Mouse (Mus musculus) ES-E14 (cell line): ENCODE measurements at regions not wholly inside any gene's neighbourhood (a gene's known extent, or its start where the extent isn't known, plus 50 kb on each side); places are given as distances from the start of the nearest gene placed in this dataset.

Source experiments
- DNase-seq: peaks from one replicate; pipeline ENCODE4 v3.0.0-alpha.2; 2013; ENCODE audit warnings: low read depth, low spot score
- H3K27ac ChIP-seq: 2 replicates; pipeline ENCODE4 v1.5.1; 2012; ENCODE audit warnings: low read depth, mild to moderate bottlenecking, low read length, moderate library complexity, mixed read lengths; ENCODE audit not compliant: poor library complexity, insufficient read depth, severe bottlenecking
- H3K36me3 ChIP-seq: 2 replicates; pipeline ENCODE4 v1.6.1; 2012; ENCODE audit warnings: mild to moderate bottlenecking, low read length, moderate library complexity, mixed read lengths; ENCODE audit not compliant: control insufficient read depth, poor library complexity, insufficient read depth, severe bottlenecking
- H3K4me1 ChIP-seq, 2 experiments: fragments of 150-350 bp in 1 of 2; sonication (generic) in 1 of 2; 2 replicates each; pipeline ENCODE4 v1.6.1; 2012; ENCODE audit warnings: low read length in 2 of 2, mild to moderate bottlenecking in 1 of 2, mixed read lengths in 1 of 2; ENCODE audit not compliant: control insufficient read depth in 2 of 2, insufficient read depth in 2 of 2, poor library complexity in 1 of 2
- H3K4me3 ChIP-seq, 2 experiments: fragments of 150-350 bp in 1 of 2; sonication (generic) in 1 of 2; 2 replicates each; pipeline ENCODE4 v1.5.1; 2012; ENCODE audit warnings: low read length in 2 of 2, low read depth in 1 of 2, mild to moderate bottlenecking in 1 of 2, mixed read lengths in 1 of 2; ENCODE audit not compliant: insufficient read depth in 1 of 2, poor library complexity in 1 of 2, severe bottlenecking in 1 of 2
- H3K9ac ChIP-seq: 2 replicates; pipeline ENCODE4 v1.6.1; 2012; ENCODE audit warnings: low read depth, mild to moderate bottlenecking, low read length, mixed read lengths; ENCODE audit not compliant: poor library complexity, insufficient read depth, severe bottlenecking
- H3K9me3 ChIP-seq: fragments of 150-350 bp; sonication (generic); 2 replicates; pipeline ENCODE4 v1.6.1; 2012; ENCODE audit warnings: low read depth, mild to moderate bottlenecking, low read length; ENCODE audit not compliant: control insufficient read depth, insufficient read depth
- CHD2 ChIP-seq: IDR thresholded peaks from 2 replicates; pipeline ENCODE4 v1.6.1; 2014; ENCODE audit warnings: mild to moderate bottlenecking, low read depth, low read length, inconsistent platforms
- HCFC1 ChIP-seq: IDR thresholded peaks from 2 replicates; pipeline ENCODE4 v1.6.1; 2012; ENCODE audit warnings: low read length, inconsistent platforms, borderline replicate concordance; ENCODE audit not compliant: insufficient read depth
- MAFK ChIP-seq: IDR thresholded peaks from 2 replicates; pipeline ENCODE4 v1.6.1; 2014; ENCODE audit warnings: mild to moderate bottlenecking, low read depth, low read length, inconsistent platforms; ENCODE audit not compliant: insufficient read depth
- ZC3H11A ChIP-seq: IDR thresholded peaks from 2 replicates; pipeline ENCODE4 v1.6.1; 2012; ENCODE audit warnings: low read depth, mild to moderate bottlenecking, inconsistent platforms, low read length, borderline replicate concordance
- ZNF384 ChIP-seq: IDR thresholded peaks from 2 replicates; pipeline ENCODE4 v1.6.1; 2012; ENCODE audit warnings: low read depth, low read length, inconsistent platforms
- in situ Hi-C, 2 experiments: fragments of 600-800 bp; cut with MboI; formaldehyde crosslinking; loops; one replicate each; pipeline ENCODE4 v1.15.1; 2025; ENCODE audit warnings: low sequenced_read_pairs in 2 of 2, inconsistent platforms in 1 of 2; ENCODE audit not compliant: unreplicated experiment in 2 of 2

- DNase-seq = no peak
- Histone ChIP-seq H3K27ac (no peak overlapping the region), H3K4me3 (no peak overlapping the region), H3K9me3 (no peaks in the 10 kb centered on the region), H3K9ac (no peak overlapping the region), H3K4me1 (no peaks in the 10 kb centered on the region), H3K36me3 (no peaks in the 10 kb centered on the region)
- TF ChIP-seq ZNF384 (no peak), CHD2 (no peak), ZC3H11A (no peak), MAFK (no peak), HCFC1 (no peak)
- in situ Hi-C loops = no loop called here
These were observed 76.0 kb downstream of the Pja1 start for GRCm38 (mm10) chrX:99395067-99395466.

- H3K9ac ChIP-seq = no peak overlapping the region
- DNase-seq = no peak
- no peaks in the 10 kb centered on the region for H3K36me3 ChIP-seq
- TF ChIP-seq CHD2 = no peak
- TF ChIP-seq MAFK = no peak
- no peak for TF ChIP-seq HCFC1
- no peak for TF ChIP-seq ZNF384
- no peak for TF ChIP-seq ZC3H11A
- H3K4me1 ChIP-seq = no peaks in the 10 kb centered on the region
- H3K4me3 ChIP-seq = no peak overlapping the region
- in situ Hi-C loops = no loop called here
- no peak overlapping the region for H3K27ac ChIP-seq
- H3K9me3 ChIP-seq = no peaks in the 10 kb centered on the region
These were observed 79.4 kb downstream of the Pja1 start for GRCm38 (mm10) chrX:99391628-99392027.

GRCm38 (mm10) chrX:99390462-99390838 is 80.6 kb downstream of the Pja1 start:
- TF ChIP-seq HCFC1 = no peak
- no peak for TF ChIP-seq CHD2
- no peak for TF ChIP-seq ZC3H11A
- TF ChIP-seq ZNF384 = no peak
- no peak for TF ChIP-seq MAFK
- Histone ChIP-seq H3K36me3 (no peaks in the 10 kb centered on the region), H3K4me3 (no peak overlapping the region), H3K27ac (no peak overlapping the region), H3K4me1 (no peaks in the 10 kb centered on the region), H3K9ac (no peak overlapping the region), H3K9me3 (no peaks in the 10 kb centered on the region)
- DNase-seq = no peak
- in situ Hi-C loops = no loop called here

- Histone ChIP-seq H3K4me1 (no peaks in the 10 kb centered on the region), H3K4me3 (no peak overlapping the region), H3K36me3 (no peaks in the 10 kb centered on the region), H3K9me3 (no peaks in the 10 kb centered on the region), H3K9ac (no peak overlapping the region), H3K27ac (no peak overlapping the region)
- DNase-seq = no peak
- in situ Hi-C loops = no loop called here
- TF ChIP-seq HCFC1 (no peak), ZC3H11A (no peak), MAFK (no peak), ZNF384 (no peak), CHD2 (no peak)
These were observed 81.2 kb downstream of the Pja1 start for GRCm38 (mm10) chrX:99389778-99390461.

GRCm38 (mm10) chrX:99370711-99371110 is 100.4 kb downstream of the Pja1 start:
- no peak overlapping the region for H3K4me3 ChIP-seq
- no peaks in the 10 kb centered on the region for H3K9me3 ChIP-seq
- in situ Hi-C loops = no loop called here
- TF ChIP-seq ZNF384 = no peak
- no peak for TF ChIP-seq MAFK
- no peak for TF ChIP-seq CHD2
- no peak for TF ChIP-seq HCFC1
- TF ChIP-seq ZC3H11A = no peak
- H3K9ac ChIP-seq = no peak overlapping the region
- no peaks in the 10 kb centered on the region for H3K36me3 ChIP-seq
- H3K27ac ChIP-seq = no peak overlapping the region
- no peak for DNase-seq
- H3K4me1 ChIP-seq = no peaks in the 10 kb centered on the region
